12 mouse cellular contexts compared by ENCODE assay signal in genomic region chr5:113813608-113814007, GRCm38 (mm10). TPM values are rescaled to one million over a fixed set of nuclear protein-coding genes. Genes with fewer than 3 reads are reported as not detected.
DNase-seq lines count a peak whose midpoint lies in the region; ATAC-seq and TF ChIP-seq lines count a peak whose summit lies in the region.
"Had no signal": no experiment of that assay in that cellular context is flagged by ENCODE, and none has a peak within 500 bp of the region (broad histone marks: within the 10 kb centered on the region; RNA-seq: fewer than 3 reads in every experiment).

No protein-coding gene starts in this region.

- peaks cover 15% of the 10 kb centered on the region; the same call in 1 of the 2 replicates for H3K27me3 ChIP-seq in kidney, embryonic 15.5 days
- no peaks in the 10 kb centered on the region for H3K27me3 ChIP-seq in hindbrain, postnatal 0 days (ENCODE audit: insufficient read depth, low read length)

- H3K9me3 ChIP-seq in kidney, embryonic 15.5 days (replicated peaks): peaks cover 3% of the 10 kb centered on the region; the same call in 1 of the 2 replicates
- H3K9me3 ChIP-seq in hindbrain, postnatal 0 days (ENCODE audit: low read length): 0 out of 2 replicates have a peak, but pooled peaks cover 3% of the 10 kb centered on the region

- WGBS in kidney, embryonic 15.5 days: 28% methylated on average over 9 of the region's 9 CpGs
- WGBS in hindbrain, postnatal 0 days: 25% methylated on average over 9 of the region's 9 CpGs

- no peaks in the 10 kb centered on the region for H3K36me3 ChIP-seq in kidney, embryonic 15.5 days
- H3K36me3 ChIP-seq in hindbrain, postnatal 0 days (ENCODE audit: insufficient read depth, low read length): no peaks in the 10 kb centered on the region

- no peak; the same call in 1 of the 2 replicates for TF ChIP-seq CTCF in hindbrain, postnatal 0 days (IDR thresholded peaks at IDR 0.05; ENCODE audit: low read depth)

- no peak overlapping the region for H3K4me3 ChIP-seq in kidney, embryonic 15.5 days (replicated peaks)
- H3K4me3 ChIP-seq in hindbrain, postnatal 0 days (ENCODE audit: low read length): no peak overlapping the region

- H3K27ac ChIP-seq in kidney, embryonic 15.5 days: no peak overlapping the region
- no peak overlapping the region for H3K27ac ChIP-seq in hindbrain, postnatal 0 days

- H3K4me1 ChIP-seq in kidney, embryonic 15.5 days: peaks cover 22% of the 10 kb centered on the region
- no peaks in the 10 kb centered on the region for H3K4me1 ChIP-seq in hindbrain, postnatal 0 days (ENCODE audit: insufficient read depth, low read length)

- DNase-seq in kidney, postnatal 10 days: peak; percentile 26
- peak; percentile 90 for DNase-seq in A20 (ENCODE audit: low read depth, low spot score)
- peak; percentile 85 for DNase-seq in ES-CJ7 (ENCODE audit: low read depth, low spot score)
- peak; percentile 88 for DNase-seq in induced T-regulatory cell, adult 2 months (ENCODE audit: low read depth)
- no peak for DNase-seq in hindbrain, postnatal 0 days (ENCODE audit: low spot score)
- no peak for DNase-seq in layer of hippocampus, adult 18-20 months (ENCODE audit: low spot score in 2 of 2)
- DNase-seq: cerebellum, adult 9-11 months; gastrocnemius, postnatal 36 days; heart, postnatal 4 days; thymus, adult 18-20 months had no signal

- ATAC-seq in kidney, embryonic 15.5 days (replicated peaks; ENCODE audit: low FRiP score): no peak
- no peak for ATAC-seq in hindbrain, postnatal 0 days

- H3K9ac ChIP-seq in kidney, embryonic 15.5 days: no peak overlapping the region
- no peak overlapping the region for H3K9ac ChIP-seq in hindbrain, postnatal 0 days (replicated peaks; ENCODE audit: low read length)

- H3K4me2 ChIP-seq in kidney, embryonic 15.5 days: no peak overlapping the region
- H3K4me2 ChIP-seq in hindbrain, postnatal 0 days (ENCODE audit: low read depth, low read length): no peak overlapping the region

RNA-seq across cellular contexts. Expression of gene Tmem119, which starts 13.3 kb away (rescaled TPM):
- polyA plus RNA-seq in kidney, embryonic 15.5 days (2015; fragmentation: Nextera tagmentation; extraction: Ambion mirVana): 50.4 and 52.1 TPM in 2 replicates
- total RNA-seq in hindbrain, postnatal 0 days (2014; rRNA removed): 5.2 and 9.2 TPM in 2 replicates
- polyA plus RNA-seq in hindbrain, postnatal 0 days (2015; fragmentation: Nextera tagmentation; extraction: Ambion mirVana): 7.3 and 7.6 TPM in 2 replicates
- total RNA-seq in layer of hippocampus, adult 18-20 months (2021): 10 to 100 TPM; 25.9 to 29.0 TPM
- total RNA-seq: monocyte, adult 5-6 weeks had no signal

RNA-seq across cellular contexts. Expression of gene Selplg, which starts 18.8 kb away (rescaled TPM):
- polyA plus RNA-seq in kidney, embryonic 15.5 days (2015; fragmentation: Nextera tagmentation; extraction: Ambion mirVana): 1.5 and 2.2 TPM in 2 replicates
- 2.8 and 4.1 TPM in 2 replicates for total RNA-seq in hindbrain, postnatal 0 days (2014; rRNA removed)
- 1.8 and 2.2 TPM in 2 replicates for polyA plus RNA-seq in hindbrain, postnatal 0 days (2015; fragmentation: Nextera tagmentation; extraction: Ambion mirVana)
- total RNA-seq in layer of hippocampus, adult 18-20 months (2021): 10 to 100 TPM; 34.7 to 38.4 TPM

RNA-seq across cellular contexts. Expression of gene Iscu, which starts 41.1 kb away (rescaled TPM):
- 104 and 112 TPM in 2 replicates for polyA plus RNA-seq in kidney, embryonic 15.5 days (2015; fragmentation: Nextera tagmentation; extraction: Ambion mirVana)
- 53.5 and 77.9 TPM in 2 replicates for total RNA-seq in hindbrain, postnatal 0 days (2014; rRNA removed)
- polyA plus RNA-seq in hindbrain, postnatal 0 days (2015; fragmentation: Nextera tagmentation; extraction: Ambion mirVana): 111 and 122 TPM in 2 replicates
- 100 to 1,000 TPM; 128 to 132 TPM for total RNA-seq in layer of hippocampus, adult 18-20 months (2021)

RNA-seq across cellular contexts. Expression of gene Sart3, which starts 41.3 kb away (rescaled TPM):
- 57.6 and 59.2 TPM in 2 replicates for polyA plus RNA-seq in kidney, embryonic 15.5 days (2015; fragmentation: Nextera tagmentation; extraction: Ambion mirVana)
- 34.7 and 45.6 TPM in 2 replicates for total RNA-seq in hindbrain, postnatal 0 days (2014; rRNA removed)
- 24.8 and 26.4 TPM in 2 replicates for polyA plus RNA-seq in hindbrain, postnatal 0 days (2015; fragmentation: Nextera tagmentation; extraction: Ambion mirVana)
- 10 to 100 TPM; 48.3 to 49.3 TPM for total RNA-seq in layer of hippocampus, adult 18-20 months (2021)

Comparison
In these comparisons a context has a peak if more than half of its experiments do, and no peak if none do; other contexts are left out.
1. DNase-seq: peak in kidney, postnatal 10 days (single experiment), A20 (single experiment), ES-CJ7 (single experiment) and induced T-regulatory cell, adult 2 months (single experiment); none in hindbrain, postnatal 0 days (single experiment) and layer of hippocampus, adult 18-20 months (0 of 2).